8 mouse cellular contexts compared by ENCODE assay signal in genomic region chr4:143212341-143213174, GRCm38 (mm10). TPM values are rescaled to one million over a fixed set of nuclear protein-coding genes. Genes with fewer than 3 reads are reported as not detected.
DNase-seq lines count a peak whose midpoint lies in the region; ATAC-seq and TF ChIP-seq lines count a peak whose summit lies in the region.

Prdm2 (minus strand) TSS chr4:143212995.

- peaks cover 12% of the 10 kb centered on the region for H3K36me3 ChIP-seq in G1E (replicated peaks)
- no peaks in the 10 kb centered on the region for H3K36me3 ChIP-seq in forebrain, embryonic 16.5 days (ENCODE audit: control insufficient read depth, insufficient read depth)
- no peaks in the 10 kb centered on the region for H3K36me3 ChIP-seq in liver, embryonic 16.5 days (ENCODE audit: control insufficient read depth, insufficient read depth)
- H3K36me3 ChIP-seq in neural tube, embryonic 12.5 days, result no peaks in the 10 kb centered on the region
- H3K36me3 ChIP-seq in stomach, embryonic 16.5 days (ENCODE audit: control insufficient read depth, insufficient read depth, low read length), result no peaks in the 10 kb centered on the region

- intact Hi-C loops in heart, postnatal 14 days (cut with DNase I), result loop anchor here (5.0 kb wide), 1 partner anchor 100 kb away; no protein-coding TSS in a partner anchor

- peak within 1 kb of the TSS; percentile 88 for H3K4me2 ChIP-seq in forebrain, embryonic 16.5 days (ENCODE audit: low read length)
- H3K4me2 ChIP-seq in liver, embryonic 16.5 days (ENCODE audit: low read depth, low read length), result peak within 1 kb of the TSS; percentile 65
- H3K4me2 ChIP-seq in neural tube, embryonic 12.5 days (replicated peaks), result peak within 1 kb of the TSS; percentile 80
- peak within 1 kb of the TSS; percentile 94 for H3K4me2 ChIP-seq in stomach, embryonic 16.5 days (ENCODE audit: low read depth, low read length)

- peak; percentile 52 for DNase-seq in G1E (ENCODE audit: low spot score)
- DNase-seq in cerebellum, adult 18-20 months, result peak; percentile 53 to 82
- peak; percentile 75 to 76 for DNase-seq in heart, postnatal 14 days
- peak; percentile 57 for DNase-seq in layer of hippocampus, adult 11-12 months (ENCODE audit: low spot score)

- peaks cover 5% of the 10 kb centered on the region for H3K27me3 ChIP-seq in G1E (ENCODE audit: insufficient read depth, low read length)
- no peaks in the 10 kb centered on the region for H3K27me3 ChIP-seq in forebrain, embryonic 16.5 days (replicated peaks; ENCODE audit: control insufficient read depth, insufficient read depth, low read length)
- no peaks in the 10 kb centered on the region for H3K27me3 ChIP-seq in liver, embryonic 16.5 days (ENCODE audit: control insufficient read depth, insufficient read depth, low read depth, low read length)
- no peaks in the 10 kb centered on the region for H3K27me3 ChIP-seq in neural tube, embryonic 12.5 days (replicated peaks)
- no peaks in the 10 kb centered on the region for H3K27me3 ChIP-seq in stomach, embryonic 16.5 days (ENCODE audit: control insufficient read depth, insufficient read depth, low read length)

- WGBS in forebrain, embryonic 16.5 days, result 2% methylated on average over 71 of the region's 96 CpGs
- 1% methylated on average over 68 of the region's 96 CpGs for WGBS in liver, embryonic 16.5 days (ENCODE audit: insufficient replicate concordance)
- WGBS in neural tube, embryonic 12.5 days, result 3% methylated on average over 75 of the region's 96 CpGs
- 2% methylated on average over 93 of the region's 96 CpGs for WGBS in stomach, embryonic 16.5 days

- peak within 1 kb of the TSS; percentile 92 for H3K27ac ChIP-seq in forebrain, embryonic 16.5 days (ENCODE audit: low read length)
- peak within 1 kb of the TSS; percentile 82 for H3K27ac ChIP-seq in liver, embryonic 16.5 days (ENCODE audit: low read length)
- H3K27ac ChIP-seq in neural tube, embryonic 12.5 days, result peak within 1 kb of the TSS; percentile 90
- H3K27ac ChIP-seq in stomach, embryonic 16.5 days (ENCODE audit: low read length), result peak within 1 kb of the TSS; percentile 76

- H3K9ac ChIP-seq in forebrain, embryonic 16.5 days (replicated peaks; ENCODE audit: low read depth, low read length), result peak within 1 kb of the TSS; percentile 96
- H3K9ac ChIP-seq in liver, embryonic 16.5 days (ENCODE audit: low read depth, low read length), result peak within 1 kb of the TSS; percentile 89
- peak within 1 kb of the TSS; percentile 95 for H3K9ac ChIP-seq in neural tube, embryonic 12.5 days
- peak within 1 kb of the TSS; percentile 95 for H3K9ac ChIP-seq in stomach, embryonic 16.5 days (ENCODE audit: low read length)

- ATAC-seq in G1E (ENCODE audit: extremely low read depth, insufficient number of reproducible peaks, low FRiP score, poor library complexity, severe bottlenecking), result 0 out of 2 replicates have a peak, but pooled peaks have one; percentile 12
- ATAC-seq in forebrain, embryonic 16.5 days, result peak; percentile 77
- peak; percentile 69 for ATAC-seq in liver, embryonic 16.5 days (ENCODE audit: low read depth)
- ATAC-seq in neural tube, embryonic 12.5 days (ENCODE audit: low FRiP score, low read depth), result peak; percentile 80
- ATAC-seq in stomach, embryonic 16.5 days (ENCODE audit: insufficient read depth, low FRiP score), result peak; percentile 84

- H3K4me3 ChIP-seq in G1E (ENCODE audit: low read depth, low read length), result peak within 1 kb of the TSS; percentile 79
- peak within 1 kb of the TSS; percentile 91 for H3K4me3 ChIP-seq in forebrain, embryonic 16.5 days (replicated peaks; ENCODE audit: low read length)
- peak within 1 kb of the TSS; percentile 85 for H3K4me3 ChIP-seq in liver, embryonic 16.5 days (ENCODE audit: low read depth, low read length)
- H3K4me3 ChIP-seq in neural tube, embryonic 12.5 days, result peak within 1 kb of the TSS; percentile 81
- H3K4me3 ChIP-seq in stomach, embryonic 16.5 days (replicated peaks; ENCODE audit: low read length), result peak within 1 kb of the TSS; percentile 88

- no peak for TF ChIP-seq CTCF in G1E (IDR thresholded peaks at IDR 0.05; ENCODE audit: low read depth, low read length)

- H3K4me1 ChIP-seq in G1E (ENCODE audit: insufficient read depth, low read depth, low read length), result peaks cover 41% of the 10 kb centered on the region
- peaks cover 14% of the 10 kb centered on the region for H3K4me1 ChIP-seq in forebrain, embryonic 16.5 days (replicated peaks; ENCODE audit: control insufficient read depth, insufficient read depth, low read length)
- H3K4me1 ChIP-seq in liver, embryonic 16.5 days (ENCODE audit: control insufficient read depth, low read depth, low read length), result peaks cover 12% of the 10 kb centered on the region
- H3K4me1 ChIP-seq in neural tube, embryonic 12.5 days, result peaks cover 21% of the 10 kb centered on the region
- H3K4me1 ChIP-seq in stomach, embryonic 16.5 days (ENCODE audit: control insufficient read depth, insufficient read depth, low read length), result peaks cover 13% of the 10 kb centered on the region

- H3K9me3 ChIP-seq in G1E (replicated peaks), result no peaks in the 10 kb centered on the region
- H3K9me3 ChIP-seq in forebrain, embryonic 16.5 days (ENCODE audit: control insufficient read depth, low read length), result no peaks in the 10 kb centered on the region
- H3K9me3 ChIP-seq in liver, embryonic 16.5 days (replicated peaks; ENCODE audit: control insufficient read depth, low read length), result no peaks in the 10 kb centered on the region
- no peaks in the 10 kb centered on the region for H3K9me3 ChIP-seq in neural tube, embryonic 12.5 days
- no peaks in the 10 kb centered on the region for H3K9me3 ChIP-seq in stomach, embryonic 16.5 days (replicated peaks; ENCODE audit: control insufficient read depth, low read length)

RNA-seq across cellular contexts. Expression of gene Prdm2, which starts in this region (rescaled TPM):
- total RNA-seq in G1E (2014; fragmentation: Nextera tagmentation) (34.9 and 35.5 TPM in 2 replicates), G1E (2017) (8.5 and 9.7 TPM in 2 replicates)
- polyA plus RNA-seq in G1E (2012), result 5.9 and 7.1 TPM in 2 replicates
- 18.1 and 19.4 TPM in 2 replicates for polyA plus RNA-seq in forebrain, embryonic 16.5 days (2015; fragmentation: Nextera tagmentation; extraction: Ambion mirVana)
- 10 to 100 TPM; 22.0 to 23.6 TPM for total RNA-seq in heart, postnatal 14 days (2021)
- 3.3 TPM in 2 replicates for polyA plus RNA-seq in liver, embryonic 16.5 days (2015; fragmentation: Nextera tagmentation; extraction: Ambion mirVana)
- 19.0 and 20.0 TPM in 2 replicates for polyA plus RNA-seq in neural tube, embryonic 12.5 days (2016; fragmentation: Nextera tagmentation; extraction: Ambion mirVana)
- polyA plus RNA-seq in stomach, embryonic 16.5 days (2015; fragmentation: Nextera tagmentation; extraction: Ambion mirVana), result 8.9 and 10.2 TPM in 2 replicates

Comparison
In these comparisons a context has a peak if more than half of its experiments do, and no peak if none do; other contexts are left out.
1. Peak in every context shown above with its lines: DNase-seq, ATAC-seq, H3K4me3 ChIP-seq and H3K27ac ChIP-seq.
2. ATAC-seq: peak in every context shown above with its lines; median percentile 84 in stomach, embryonic 16.5 days; 80 in neural tube, embryonic 12.5 days; 77 in forebrain, embryonic 16.5 days; 69 in liver, embryonic 16.5 days; 12 in G1E.